Mouse (Mus musculus) lung, embryonic 14.5 days (tissue): Measurements from ENCODE around the gene Dgat2l6. TPM values are rescaled to one million over a fixed set of nuclear protein-coding genes. Genes with fewer than 3 reads are reported as not detected.

ENCODE experiments used
- ATAC-seq: fragments of 200-750 bp; cut with Nextera tagmentation; 2 replicates; pipeline ENCODE4 v1.8.0; 2017; ENCODE audit warnings: mild to moderate bottlenecking, moderate TSS enrichment, moderate library complexity; ENCODE audit not compliant: insufficient read depth
- DNase-seq: peaks from one replicate; pipeline ENCODE4 v3.0.0-alpha.2; 2015
- H3K27ac ChIP-seq: fragments of 300-500 bp; sonication (generic); 2 replicates; pipeline ENCODE4 v1.5.1; 2014; ENCODE audit warnings: low read depth, mild to moderate bottlenecking, moderate library complexity
- H3K27me3 ChIP-seq: fragments of 300-500 bp; sonication (generic); 2 replicates; pipeline ENCODE4 v1.6.1; 2014; ENCODE audit warnings: low read length, control low read depth; ENCODE audit not compliant: insufficient read depth
- H3K36me3 ChIP-seq: fragments of 300-500 bp; sonication (generic); 2 replicates; pipeline ENCODE4 v1.6.1; 2014; ENCODE audit warnings: control low read depth; ENCODE audit not compliant: insufficient read depth
- H3K4me1 ChIP-seq: fragments of 300-500 bp; sonication (generic); 2 replicates; pipeline ENCODE4 v1.6.1; 2014; ENCODE audit warnings: antibody characterized with exemption, control low read depth; ENCODE audit not compliant: insufficient read depth
- H3K4me2 ChIP-seq: fragments of 300-500 bp; sonication (generic); 2 replicates; pipeline ENCODE4 v1.6.1; 2014; ENCODE audit warnings: mild to moderate bottlenecking
- H3K4me3 ChIP-seq: fragments of 300-500 bp; sonication (generic); 2 replicates; pipeline ENCODE4 v1.5.1; 2014; ENCODE audit warnings: low read depth, low read length
- H3K9ac ChIP-seq: fragments of 300-500 bp; sonication (generic); 2 replicates; pipeline ENCODE4 v1.6.1; 2014
- H3K9me3 ChIP-seq: fragments of 300-500 bp; sonication (generic); 2 replicates; pipeline ENCODE4 v1.6.1; 2016; ENCODE audit warnings: low read depth, low read length, control low read depth
- CTCF ChIP-seq: IDR thresholded peaks from 2 replicates; pipeline ENCODE4 v1.5.1; 2016; ENCODE audit warnings: antibody characterized with exemption, low read depth
- WGBS: fragments of 180-500 bp; shearing (Covaris S2); extraction: QIAGEN DNeasy Blood & Tissue Kit; methylation state at CpG from one replicate; pipeline ENCODE4 v1.1.7; 2014; 5-methylcytosine and 5-hydroxymethylcytosine counted together
- polyA plus RNA-seq: library from polyadenylated mRNA; unstranded; fragments of >200 nt; fragmentation: Nextera tagmentation; extraction: Ambion mirVana; gene quantifications from 2 replicates; pipeline ENCODE4 v1.2.1, GENCODE M21; 2014

The Dgat2l6 gene
- polyA plus RNA-seq, 1 experiment from 2014 or later: not detected

DNA sequence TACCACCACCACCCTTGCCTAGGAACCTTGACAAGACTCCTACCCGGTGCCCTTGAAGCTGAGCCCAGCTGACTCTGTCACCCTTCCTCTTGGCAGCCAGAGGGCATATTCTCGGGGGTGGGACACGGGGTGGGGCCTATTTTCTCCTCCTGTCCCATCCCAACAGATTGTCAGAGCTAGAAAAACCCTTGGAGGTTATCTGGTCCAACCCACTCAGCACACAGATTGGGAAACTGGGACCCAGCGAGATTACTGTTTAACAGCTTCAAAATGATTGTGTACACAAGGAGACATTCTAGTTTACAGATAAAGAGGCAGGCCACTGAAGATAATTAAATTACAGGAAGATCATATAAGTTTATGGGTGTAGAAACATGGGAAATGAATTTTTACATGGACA, 70.2 kb downstream of the Dgat2l6 start, which contains the start of gene P2ry4:
P2ry4 (minus strand) TSS at position 79 of the 400 bp plus-strand sequence.
- 53% methylated on average over 4 of the region's 4 CpGs for WGBS
- TF ChIP-seq CTCF: no peak
- no peaks in the 10 kb centered on the region for H3K9me3 ChIP-seq
- no peaks in the 10 kb centered on the region for H3K36me3 ChIP-seq
- no peak within 1 kb of the TSS for H3K4me3 ChIP-seq
- DNase-seq (no peak), ATAC-seq (no peak)
- no peaks in the 10 kb centered on the region for H3K27me3 ChIP-seq
- H3K9ac ChIP-seq: no peak within 1 kb of the TSS
- H3K4me2 ChIP-seq: no peak within 1 kb of the TSS
- H3K4me1 ChIP-seq: no peaks in the 10 kb centered on the region
- no peak within 1 kb of the TSS for H3K27ac ChIP-seq

Other genes starting within 250 kb of the Dgat2l6 start
- not detected in 2 replicates for gene Otud6a, start 95.8 kb upstream of the Dgat2l6 start, polyA plus RNA-seq
- gene Awat2, start 82.1 kb upstream of the Dgat2l6 start, polyA plus RNA-seq: 0.62 and 1.0 TPM in 2 replicates
- 43.6 and 43.8 TPM in 2 replicates for gene Igbp1, start 30.5 kb upstream of the Dgat2l6 start, polyA plus RNA-seq
- not detected in 2 replicates for gene Awat1, start 47.4 kb downstream of the Dgat2l6 start, polyA plus RNA-seq
- gene P2ry4, start 70.0 kb downstream of the Dgat2l6 start, polyA plus RNA-seq: not detected in 2 replicates
- gene Arr3, start 80.7 kb downstream of the Dgat2l6 start, polyA plus RNA-seq: not detected in 2 replicates
- gene Kif4, start 100.9 kb downstream of the Dgat2l6 start, polyA plus RNA-seq: 41.5 and 45.0 TPM in 2 replicates
- gene Pdzd11, start 101.7 kb downstream of the Dgat2l6 start, polyA plus RNA-seq: 100 and 105 TPM in 2 replicates
- gene Gdpd2, start 205.0 kb downstream of the Dgat2l6 start, polyA plus RNA-seq: 0.20 and 0.30 TPM in 2 replicates
- gene Dlg3, start 242.9 kb downstream of the Dgat2l6 start, polyA plus RNA-seq: 4.2 and 4.8 TPM in 2 replicates